Mouse (Mus musculus): ENCODE measurements around the gene Rftn1.
"Not testable (repeated sequence)": the region's sequence is repeated elsewhere in the genome, so short reads cannot be mapped to it uniquely, and the experiment has no call there.

Rftn1 gene

GRCm38 (mm10) chr17:50190131-50191015 is at the start of gene Rftn1:
TSS of gene Rftn1 (minus strand) at chr17:50190674.
- ATAC-seq (ENCODE audit: insufficient number of reproducible peaks, low FRiP score, low TSS enrichment) = no peak

GRCm38 (mm10) chr17:50237818-50238610 is 47.5 kb upstream of the Rftn1 start:
- no peak for ATAC-seq (ENCODE audit: insufficient number of reproducible peaks, low FRiP score, low TSS enrichment)

- ATAC-seq (ENCODE audit: insufficient number of reproducible peaks, low FRiP score, low TSS enrichment) = peak; percentile 74
Measured at GRCm38 (mm10) chr17:50237436-50237709, 46.9 kb upstream of the Rftn1 start.

- ATAC-seq (ENCODE audit: insufficient number of reproducible peaks, low FRiP score, low TSS enrichment) = 0 out of 2 replicates have a peak, but pooled peaks have one; percentile 13
Measured at GRCm38 (mm10) chr17:50236702-50237435, 46.4 kb upstream of the Rftn1 start.

- ATAC-seq (ENCODE audit: insufficient number of reproducible peaks, low FRiP score, low TSS enrichment) = no peak
Measured at GRCm38 (mm10) chr17:50235943-50236701, 45.6 kb upstream of the Rftn1 start.

GRCm38 (mm10) chr17:50233956-50234355 is 43.5 kb upstream of the Rftn1 start:
- no peak for ATAC-seq (ENCODE audit: insufficient number of reproducible peaks, low FRiP score, low TSS enrichment)

- no peak for ATAC-seq (ENCODE audit: insufficient number of reproducible peaks, low FRiP score, low TSS enrichment)
Measured at GRCm38 (mm10) chr17:50232821-50233220, 42.3 kb upstream of the Rftn1 start.

- no peak for ATAC-seq (ENCODE audit: insufficient number of reproducible peaks, low FRiP score, low TSS enrichment)
Measured at GRCm38 (mm10) chr17:50231206-50231605, 40.7 kb upstream of the Rftn1 start.

- ATAC-seq (ENCODE audit: insufficient number of reproducible peaks, low FRiP score, low TSS enrichment) = no peak
Measured at GRCm38 (mm10) chr17:50229534-50229933, 39.1 kb upstream of the Rftn1 start.

GRCm38 (mm10) chr17:50227366-50227765 is 36.9 kb upstream of the Rftn1 start:
- ATAC-seq (ENCODE audit: insufficient number of reproducible peaks, low FRiP score, low TSS enrichment) = no peak

GRCm38 (mm10) chr17:50224718-50225117 is 34.2 kb upstream of the Rftn1 start:
- ATAC-seq (ENCODE audit: insufficient number of reproducible peaks, low FRiP score, low TSS enrichment) = no peak

- ATAC-seq (ENCODE audit: insufficient number of reproducible peaks, low FRiP score, low TSS enrichment) = no peak
Measured at GRCm38 (mm10) chr17:50217978-50218377, 27.5 kb upstream of the Rftn1 start.

GRCm38 (mm10) chr17:50215104-50215503 is 24.6 kb upstream of the Rftn1 start:
- no peak for ATAC-seq (ENCODE audit: insufficient number of reproducible peaks, low FRiP score, low TSS enrichment)

GRCm38 (mm10) chr17:50213117-50213516 is 22.6 kb upstream of the Rftn1 start:
- ATAC-seq (ENCODE audit: insufficient number of reproducible peaks, low FRiP score, low TSS enrichment) = no peak

- ATAC-seq (ENCODE audit: insufficient number of reproducible peaks, low FRiP score, low TSS enrichment) = no peak
Measured at GRCm38 (mm10) chr17:50211816-50212215, 21.3 kb upstream of the Rftn1 start.

- no peak for ATAC-seq (ENCODE audit: insufficient number of reproducible peaks, low FRiP score, low TSS enrichment)
Measured at GRCm38 (mm10) chr17:50209831-50210230, 19.4 kb upstream of the Rftn1 start.

GRCm38 (mm10) chr17:50208137-50209045 is 17.9 kb upstream of the Rftn1 start:
- no peak for ATAC-seq (ENCODE audit: insufficient number of reproducible peaks, low FRiP score, low TSS enrichment)

GRCm38 (mm10) chr17:50206262-50206661 is 15.8 kb upstream of the Rftn1 start:
- not testable (repeated sequence) for ATAC-seq (ENCODE audit: insufficient number of reproducible peaks, low FRiP score, low TSS enrichment)

- not testable (repeated sequence) for ATAC-seq (ENCODE audit: insufficient number of reproducible peaks, low FRiP score, low TSS enrichment)
Measured at GRCm38 (mm10) chr17:50205840-50206239, 15.4 kb upstream of the Rftn1 start.
